Mouse (Mus musculus) left cerebral cortex, postnatal 10 days (tissue): ENCODE data around the gene Rdh12. TPM values are rescaled to one million over a fixed set of nuclear protein-coding genes. Genes with fewer than 3 reads are reported as not detected.
"Not testable (repeated sequence)": the region's sequence is repeated elsewhere in the genome, so short reads cannot be mapped to it uniquely, and the experiment has no call there.

Experiments
- DNase-seq, 2 experiments: peaks; one replicate each; pipeline ENCODE4 v3.0.0; 2021 to 2022; ENCODE audit warnings: low spot score in 2 of 2, mixed read lengths in 1 of 2; ENCODE audit errors: extremely low spot score in 1 of 2
- intact Hi-C: fragments of 180-260 bp; cut with DNase I; formaldehyde crosslinking; loops from one replicate; pipeline ENCODE4 v1.15.1; 2025
- total RNA-seq, 2 experiments: library from RNA; stranded (reverse); gene quantifications; 2 replicates each; pipeline ENCODE4 v1.2.3; 2021

Gene Rdh12
- 1 to 10 TPM in 1 of 2 experiments, under 1 TPM in 1; 0.86 to 1.5 TPM for total RNA-seq

DNA sequence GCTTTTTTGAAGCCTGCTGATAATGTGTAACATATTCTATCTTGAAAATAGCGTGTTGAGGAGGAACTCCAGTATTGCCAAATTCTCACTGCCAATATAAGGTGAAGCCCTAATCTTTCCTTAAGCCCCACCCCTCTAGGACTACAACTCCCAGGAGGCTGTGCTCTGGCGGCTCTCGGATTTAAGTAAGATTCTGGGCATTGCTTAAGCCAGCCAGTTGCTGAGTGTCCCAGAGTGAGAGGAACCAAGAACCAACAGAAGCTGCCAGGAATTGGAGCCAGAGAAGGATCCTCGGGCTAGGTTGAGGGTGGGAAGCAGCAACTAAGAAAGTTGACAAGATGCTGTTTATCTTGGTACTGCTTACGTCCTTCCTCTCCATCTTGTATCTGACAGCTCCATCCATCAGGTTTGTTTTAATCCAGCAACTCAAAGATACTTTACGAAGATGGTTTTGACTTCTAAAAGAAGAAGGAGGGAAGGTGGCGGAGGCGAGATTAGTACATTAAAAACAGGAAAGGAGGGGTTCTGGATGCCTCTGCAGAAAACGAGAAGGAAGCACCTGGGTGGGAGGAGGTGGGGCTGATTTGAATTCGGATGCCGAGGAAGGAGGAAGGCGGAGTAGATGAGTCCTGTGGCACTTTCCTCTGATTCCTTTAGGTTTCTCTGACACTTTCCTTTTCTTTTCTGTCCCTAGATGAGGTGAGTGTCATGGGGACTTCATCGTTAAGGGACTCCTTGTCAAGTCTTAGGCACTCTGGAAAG lies at the start of gene Rdh12:
TSS of gene Rdh12 (plus strand) at position 212 of the 762 bp plus-strand sequence.
- intact Hi-C loops: no loop called here
- DNase-seq: peak in 1 of 2 experiments; percentile 31

DNA sequence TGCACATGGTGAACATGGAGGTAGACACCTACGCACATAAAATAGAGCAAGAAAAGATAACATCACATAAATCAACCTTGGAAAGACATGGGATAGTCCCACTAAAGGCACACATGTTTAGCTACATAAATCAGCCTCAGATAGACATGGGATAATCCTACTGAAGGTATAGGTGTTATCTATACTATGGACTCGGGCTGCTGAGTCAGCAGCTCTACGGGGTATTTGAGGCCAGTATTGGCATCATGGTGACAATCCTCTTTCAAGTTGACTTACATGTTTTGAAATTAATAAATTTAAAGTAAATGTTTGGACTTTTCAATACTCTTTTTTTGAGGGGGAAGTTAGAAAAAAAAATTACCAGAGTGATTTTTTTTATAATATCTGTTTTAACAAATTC lies 45.8 kb upstream of the Rdh12 start:
- intact Hi-C loops: loop anchor here (5.0 kb wide), 2 partner anchors 99 to 114 kb away; no protein-coding TSS in a partner anchor
- no peak for DNase-seq

DNA sequence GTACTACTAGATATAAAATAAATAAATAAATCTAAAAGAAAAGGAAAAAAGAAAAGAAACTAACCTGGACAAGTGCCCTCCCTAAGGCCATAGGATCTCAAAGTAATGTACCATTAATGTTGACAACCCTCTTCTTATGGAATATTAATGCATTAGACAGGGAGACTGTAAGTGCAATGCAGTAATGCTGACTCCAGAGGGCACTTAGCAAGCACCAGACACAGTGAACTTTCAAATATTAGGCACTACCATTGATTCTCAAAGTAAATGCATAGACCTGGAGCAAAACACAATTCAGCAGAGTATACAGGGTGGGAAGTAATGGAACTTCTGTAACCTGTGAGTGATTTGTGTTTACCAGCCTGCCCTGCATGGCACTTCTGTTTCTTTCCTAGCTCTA lies 39.5 kb upstream of the Rdh12 start:
- intact Hi-C loops: no loop called here
- DNase-seq: no peak

DNA sequence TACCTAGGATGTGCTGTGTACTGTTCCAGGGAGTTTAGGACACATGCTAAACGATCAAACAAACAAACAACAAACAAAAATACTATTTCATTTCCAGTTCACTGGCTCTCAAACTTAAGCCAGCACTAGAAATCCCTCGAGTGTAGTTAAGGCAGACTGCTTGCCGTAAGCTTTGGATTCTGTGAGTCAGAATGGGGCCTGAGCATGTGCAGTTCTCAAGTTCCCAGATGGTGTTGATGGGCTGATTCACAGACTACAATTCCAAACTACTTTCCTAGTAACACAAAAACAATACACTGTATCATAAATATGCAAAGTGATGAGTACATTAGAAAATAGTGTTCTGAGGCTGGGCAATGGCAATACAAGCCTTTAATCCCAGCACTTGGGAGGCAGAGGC lies 38.3 kb upstream of the Rdh12 start:
- intact Hi-C loops: no loop called here
- DNase-seq: no peak

DNA sequence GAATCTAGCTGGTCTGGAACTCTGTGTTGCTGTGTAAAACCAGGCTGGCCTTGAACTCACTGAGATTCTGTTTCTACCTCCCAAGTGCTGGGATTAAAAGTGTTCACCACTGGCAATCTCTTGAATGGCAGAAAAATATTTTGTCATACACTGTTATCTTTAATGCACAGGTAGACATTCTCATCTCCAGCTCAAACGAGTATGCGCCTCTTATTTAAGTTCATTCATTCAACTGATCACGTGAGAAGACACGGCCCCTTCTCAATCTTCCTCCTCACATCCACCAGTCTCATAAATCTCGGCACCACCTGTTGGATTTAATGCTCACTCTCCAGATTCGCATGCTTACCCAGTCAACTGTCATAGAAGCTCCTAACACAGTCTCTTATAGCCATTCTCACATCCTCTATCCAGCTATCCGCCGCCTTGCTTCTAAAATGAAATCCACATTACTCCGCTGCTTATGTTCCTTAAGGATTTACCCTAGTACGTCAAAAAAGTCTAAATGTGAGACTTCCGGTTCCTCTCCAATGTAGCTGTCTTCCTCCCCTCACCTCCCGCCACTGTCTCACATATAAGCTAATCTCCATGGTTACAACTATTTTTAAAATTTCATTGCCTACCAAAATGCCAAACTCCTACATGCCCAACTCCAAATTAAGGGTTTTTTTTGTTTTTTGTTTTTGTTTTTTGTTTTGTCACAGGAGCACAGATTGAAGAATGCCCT lies 37.3 kb upstream of the Rdh12 start:
- DNase-seq: no peak
- intact Hi-C loops: no loop called here

DNA sequence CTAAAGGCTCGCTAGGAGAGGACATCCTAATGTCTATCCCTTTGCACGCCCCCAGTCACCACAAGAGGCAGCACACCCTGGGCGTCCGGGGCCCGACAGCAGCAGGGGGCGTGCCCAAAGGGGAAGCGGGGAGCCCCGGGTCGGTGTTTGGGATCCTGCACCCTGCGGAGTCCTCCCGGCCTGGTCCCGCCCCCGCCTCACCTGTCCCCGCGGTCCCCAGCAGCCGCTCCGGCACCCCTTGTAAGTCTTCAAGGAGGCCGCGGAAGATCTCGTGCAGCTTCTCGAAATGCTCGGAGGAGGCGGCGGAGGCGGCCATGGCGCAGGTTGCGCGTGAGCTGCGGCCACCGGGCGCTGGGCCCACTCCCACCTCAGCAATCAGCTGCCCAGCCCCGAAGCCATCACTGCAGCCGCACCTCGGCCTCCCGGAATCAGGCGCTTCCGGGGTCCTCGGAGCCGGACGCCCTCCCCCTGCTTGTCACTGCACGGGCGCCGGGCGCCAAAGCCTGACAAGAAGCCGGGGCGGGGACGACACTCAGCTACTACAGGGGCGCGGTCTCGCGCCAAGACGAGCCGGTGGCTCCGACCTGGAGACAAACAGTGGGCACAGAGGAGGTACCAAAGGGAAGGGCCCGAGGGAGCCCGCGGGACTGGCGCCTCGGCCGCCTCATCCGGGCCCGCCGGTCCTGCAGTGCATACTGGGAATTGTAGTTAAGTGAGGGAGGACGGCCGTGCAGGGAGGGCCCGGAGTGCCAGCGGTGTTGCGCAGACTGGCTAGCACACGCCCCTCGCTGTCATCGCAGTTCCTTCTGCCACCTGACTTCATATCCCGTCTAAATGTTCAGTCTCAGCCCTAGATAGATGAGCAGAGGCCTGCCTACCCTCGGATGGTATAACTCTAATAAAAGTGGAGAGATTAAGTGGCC lies 36.4 kb upstream of the Rdh12 start, which contains the start of gene Vti1b:
TSS of gene Vti1b (minus strand) at position 649 of the 923 bp plus-strand sequence.
- peak; percentile 86 to 93 for DNase-seq
- intact Hi-C loops: no loop called here

DNA sequence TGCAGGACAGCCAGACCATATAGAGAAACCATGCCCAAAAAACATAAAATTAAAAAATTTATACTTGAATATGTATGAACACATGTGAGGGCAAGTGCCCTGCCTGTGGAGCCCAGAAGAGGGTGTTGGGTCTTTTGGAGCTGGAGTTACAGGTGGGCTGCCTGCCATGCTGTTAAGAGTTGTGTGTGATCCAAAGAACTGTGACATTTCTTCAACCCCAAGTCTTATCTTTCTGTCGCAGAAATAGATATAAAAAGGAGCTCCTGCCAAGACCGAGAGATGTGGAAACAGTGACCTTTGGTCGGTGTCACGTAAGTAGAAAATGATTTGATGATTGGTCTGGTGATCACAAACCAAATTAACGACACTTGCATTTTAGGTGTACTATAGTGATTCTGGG lies 35.0 kb upstream of the Rdh12 start:
- intact Hi-C loops: no loop called here
- DNase-seq: peak in 1 of 2 experiments; percentile 31

DNA sequence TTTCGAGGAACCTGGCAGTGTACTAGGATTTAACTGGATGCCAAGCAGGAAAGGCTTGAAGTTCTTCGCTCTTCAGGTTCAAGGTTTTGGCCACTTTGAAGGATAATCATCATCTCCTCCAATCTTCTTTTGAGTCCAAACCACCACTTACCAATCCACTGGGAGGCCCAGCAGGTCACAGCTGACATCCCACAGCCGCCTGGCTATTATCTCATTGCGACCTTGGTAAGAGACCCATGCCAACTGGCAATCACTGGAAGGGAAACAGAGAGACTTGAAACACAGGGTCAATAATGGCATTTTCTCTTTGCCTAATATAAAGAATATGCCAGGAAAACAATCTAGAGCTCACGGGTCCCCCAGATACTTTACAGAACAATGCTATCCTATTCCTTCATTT lies 32.7 kb upstream of the Rdh12 start:
- intact Hi-C loops: no loop called here
- DNase-seq: no peak

DNA sequence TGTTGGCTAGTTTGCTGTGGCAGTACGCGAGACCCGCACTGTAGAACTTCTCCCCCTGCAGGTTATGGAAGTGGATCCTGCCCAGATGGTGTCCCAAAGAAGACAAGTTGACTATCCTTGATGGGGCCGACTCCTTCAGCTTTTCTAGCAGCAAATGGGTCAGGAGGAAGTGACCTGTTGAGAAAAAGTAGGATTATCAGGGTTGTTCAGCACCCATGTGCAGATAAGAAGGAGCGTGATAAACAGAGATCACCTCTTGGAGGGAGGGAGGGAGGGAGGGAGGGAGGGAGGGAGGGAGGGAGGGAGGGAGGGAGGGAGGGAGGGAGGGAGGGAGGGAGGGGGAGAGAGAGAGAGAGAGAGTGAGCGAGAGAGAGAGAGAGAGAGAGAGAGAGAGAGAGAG lies 23.6 kb upstream of the Rdh12 start:
- DNase-seq, intact Hi-C loops: not testable (repeated sequence)

DNA sequence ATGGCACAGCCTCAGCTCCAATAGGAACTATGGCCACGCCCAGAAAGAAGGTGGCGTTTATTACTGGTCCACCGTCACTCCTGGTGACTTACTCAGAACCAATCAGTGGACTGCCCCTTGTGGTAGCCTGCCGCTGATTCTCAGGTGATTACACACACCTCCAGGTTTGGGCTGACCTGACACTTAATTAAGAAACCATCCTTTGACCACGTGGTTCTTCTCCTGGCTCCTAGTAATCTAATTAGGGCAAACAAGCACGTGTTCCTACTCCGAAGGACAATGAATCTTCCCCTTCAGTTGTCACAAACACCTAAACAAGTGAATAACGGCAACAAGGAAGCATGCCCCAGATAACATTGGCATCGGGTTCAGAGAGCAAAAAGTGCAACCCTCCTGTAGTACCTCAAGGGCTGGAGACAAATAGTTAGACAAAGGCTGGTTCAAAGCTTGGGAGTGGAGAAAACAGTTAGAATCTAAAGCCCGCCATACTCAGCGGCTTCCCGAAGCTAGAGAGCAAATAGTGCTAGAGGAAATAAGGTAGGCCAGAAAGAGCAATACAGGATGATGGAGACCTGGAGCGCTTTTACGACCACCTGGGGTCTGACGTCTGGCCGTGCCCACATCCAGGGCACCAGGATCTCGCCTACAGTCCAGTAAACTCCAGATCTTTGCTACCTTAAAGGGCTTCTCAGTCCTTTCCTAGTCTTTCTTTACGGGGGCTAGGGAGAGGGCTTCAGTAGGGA lies 17.6 kb upstream of the Rdh12 start:
- peak; percentile 66 to 75 for DNase-seq
- intact Hi-C loops: no loop called here

DNA sequence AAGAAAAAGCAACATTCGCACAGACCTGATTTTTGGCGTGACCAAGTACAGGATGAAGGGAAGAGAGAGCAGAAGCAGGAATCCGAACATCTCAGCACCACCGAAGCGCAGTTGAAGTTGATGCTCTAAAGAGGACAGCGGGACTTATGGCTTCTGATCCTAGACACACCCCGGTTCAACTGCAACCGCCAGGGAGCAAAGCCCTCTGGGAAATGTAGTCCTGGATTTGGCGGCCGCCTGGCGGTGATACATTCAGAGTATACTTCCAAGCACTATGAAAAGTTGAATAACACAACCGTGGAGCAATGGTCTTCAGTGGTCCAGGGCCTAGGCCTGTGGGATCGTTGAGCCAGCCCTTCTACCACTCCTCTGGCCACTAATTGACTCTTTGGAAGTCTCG lies 17.0 kb upstream of the Rdh12 start:
- peak; percentile 67 to 82 for DNase-seq
- intact Hi-C loops: no loop called here

DNA sequence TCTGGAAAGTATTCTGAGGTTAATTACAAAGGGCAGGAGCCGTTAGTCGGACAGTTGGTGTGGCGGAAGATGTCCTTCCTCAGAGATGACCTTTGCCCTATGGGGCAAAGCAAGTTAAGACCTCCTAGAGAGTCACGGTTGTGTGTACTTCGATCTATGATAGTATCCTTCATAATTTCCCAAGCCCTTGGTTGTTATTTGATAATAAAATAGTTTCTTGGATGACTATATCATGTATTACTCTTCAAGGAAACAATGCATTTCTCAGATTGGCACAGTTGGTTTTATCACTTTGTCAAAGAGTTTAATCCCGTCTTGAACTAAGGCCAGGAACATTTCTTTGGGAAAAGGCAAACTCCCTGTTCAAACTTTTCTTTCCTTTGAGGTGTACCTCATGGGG lies 16.5 kb upstream of the Rdh12 start, which contains the start of gene Rdh11:
TSS of gene Rdh11 (minus strand) at position 101 of the 400 bp plus-strand sequence.
- intact Hi-C loops: no loop called here
- no peak for DNase-seq

DNA sequence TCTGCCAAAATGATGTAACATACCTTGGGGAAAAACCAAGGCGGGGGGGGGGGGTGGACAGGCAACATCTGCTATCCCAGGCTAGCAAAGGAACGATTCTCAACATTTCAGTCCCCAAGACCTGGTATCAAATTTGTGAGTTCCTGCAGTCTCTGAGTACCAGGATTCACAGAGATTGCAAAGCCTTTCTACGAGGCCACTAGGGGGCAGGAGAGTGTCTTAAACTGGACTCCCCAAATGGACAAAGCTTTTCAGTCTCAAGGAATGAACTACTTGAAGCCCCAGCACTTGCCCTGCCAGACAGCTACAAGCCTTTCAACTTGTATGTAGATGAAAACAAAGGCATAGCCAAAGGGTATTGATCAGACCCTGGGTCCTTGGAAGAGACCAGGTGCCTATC lies 15.3 kb upstream of the Rdh12 start:
- intact Hi-C loops: no loop called here
- peak; percentile 44 to 72 for DNase-seq

DNA sequence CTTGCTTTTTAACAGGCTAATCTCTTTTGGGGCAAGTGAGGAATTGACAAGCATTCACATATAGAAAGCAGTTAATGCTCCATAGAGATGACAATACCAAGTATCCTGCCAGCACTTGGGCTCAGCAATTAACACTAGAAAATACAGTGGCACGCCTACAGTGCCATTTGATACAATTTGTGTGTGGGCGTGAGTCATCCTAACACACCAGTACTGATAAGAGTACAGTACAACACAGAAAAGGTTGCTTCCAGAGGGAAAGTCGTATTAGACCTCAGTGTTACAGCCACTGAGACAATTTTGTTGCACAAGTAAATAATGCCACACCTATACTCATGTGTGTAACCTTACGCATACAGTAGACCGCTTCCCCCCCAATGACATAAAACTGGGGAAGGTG lies 11.6 kb upstream of the Rdh12 start:
- intact Hi-C loops: no loop called here
- DNase-seq: no peak

DNA sequence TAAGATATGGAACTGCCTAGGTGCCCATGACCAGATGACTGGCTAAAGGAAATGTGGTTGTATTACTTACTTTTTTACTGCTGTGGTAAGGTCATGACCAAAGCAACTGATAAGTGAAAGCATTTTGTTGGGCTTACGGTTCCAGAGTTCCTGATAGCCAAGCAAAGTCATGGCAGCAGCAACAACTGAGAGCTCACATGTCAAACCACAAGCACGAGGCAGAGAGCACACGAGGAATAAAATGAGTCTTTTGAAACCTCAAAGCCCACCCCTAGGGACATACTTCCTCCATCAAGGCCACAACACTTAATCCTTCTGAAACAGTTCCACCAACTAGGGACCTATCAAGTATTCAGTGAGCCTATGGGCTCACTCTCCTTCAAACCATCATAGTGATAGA lies 6.8 kb upstream of the Rdh12 start:
- intact Hi-C loops: no loop called here
- DNase-seq: no peak

DNA sequence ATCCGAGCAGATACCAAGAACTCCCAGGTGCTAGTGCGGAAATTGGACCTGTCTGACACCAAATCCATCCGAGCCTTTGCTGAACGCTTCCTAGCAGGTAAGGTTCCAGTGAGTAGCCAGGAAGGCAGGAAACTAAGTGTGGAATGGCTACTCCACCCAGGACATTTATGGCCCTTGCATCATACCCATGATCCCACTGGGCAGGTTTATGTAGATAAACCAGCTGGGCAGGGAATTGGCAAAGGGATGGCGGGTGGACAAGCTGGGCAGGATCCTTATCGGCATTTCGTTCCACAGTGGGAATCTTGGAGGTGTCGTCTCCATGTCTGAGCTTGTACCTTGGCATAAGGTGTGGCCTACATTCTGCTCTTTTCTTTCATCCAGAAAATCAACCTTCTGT lies 2.7 kb downstream of the Rdh12 start:
- intact Hi-C loops: no loop called here
- no peak for DNase-seq

DNA sequence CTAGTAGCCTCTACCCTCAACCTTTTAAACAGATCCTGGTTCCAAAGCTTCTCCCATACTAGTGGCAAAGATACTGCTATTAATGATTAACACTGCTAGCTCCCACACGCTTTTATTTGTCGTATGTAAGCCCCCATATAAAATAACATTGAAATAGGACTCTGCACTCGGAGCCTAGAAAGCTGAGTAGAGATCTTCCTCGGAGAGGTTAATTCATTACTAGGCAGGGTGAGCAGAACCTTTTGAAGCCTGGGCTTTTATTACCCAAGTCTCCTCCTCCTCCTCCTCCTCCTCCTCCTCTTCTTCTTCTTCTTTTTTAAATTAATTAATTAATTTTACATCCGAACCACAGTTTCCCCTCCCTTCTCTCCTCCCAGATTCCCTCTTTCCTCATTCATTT lies 8.8 kb downstream of the Rdh12 start:
- DNase-seq: no peak
- intact Hi-C loops: no loop called here

DNA sequence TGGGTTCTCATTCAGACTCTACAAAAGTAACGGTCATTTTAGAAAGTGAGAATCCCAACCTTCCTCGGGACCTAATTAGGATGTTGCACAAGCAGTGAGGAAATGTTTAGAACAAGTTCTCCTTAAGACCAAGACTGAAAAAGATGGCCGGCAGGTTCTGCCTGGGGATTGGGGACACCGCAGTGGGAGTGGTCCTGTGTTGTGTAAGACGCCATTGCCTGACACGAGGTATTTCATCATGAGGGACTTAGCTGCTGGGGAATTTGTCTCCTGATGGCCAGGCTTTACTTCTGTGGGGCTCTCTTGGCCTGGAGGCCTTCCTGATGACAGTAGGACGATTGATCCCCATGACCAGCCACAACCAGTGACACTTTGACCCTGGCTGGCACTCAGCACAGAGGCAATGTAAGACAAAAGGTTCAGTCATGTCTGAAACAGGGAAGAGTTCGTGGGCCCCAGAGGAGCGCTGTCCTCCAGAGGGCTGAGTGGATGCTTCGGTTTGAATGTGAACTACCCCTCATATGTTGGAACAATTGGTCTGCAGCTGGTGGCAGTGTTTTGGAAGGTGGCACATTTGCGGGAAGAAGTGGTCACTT lies 26.9 kb downstream of the Rdh12 start:
- no peak for DNase-seq
- intact Hi-C loops: no loop called here
